In the genomic region with DNA sequence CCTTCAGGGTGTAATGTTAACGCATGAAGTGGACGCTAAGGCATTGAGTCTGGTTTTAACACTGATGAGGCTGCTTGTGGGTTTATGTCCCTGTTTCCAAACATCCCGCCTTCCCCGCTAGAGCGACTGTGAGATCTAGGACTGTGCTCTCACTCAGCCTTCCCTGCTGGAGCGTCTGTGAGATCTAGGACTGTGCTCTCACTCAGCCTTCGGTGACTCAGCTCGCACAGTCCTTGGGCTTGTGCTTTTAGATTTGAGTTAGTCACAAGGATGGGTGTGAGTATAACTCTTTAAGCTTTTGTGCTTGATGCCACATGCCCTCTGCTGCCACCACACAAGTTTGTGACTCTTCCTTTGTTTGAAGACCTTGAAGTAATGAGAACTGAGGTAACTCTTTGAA, we compare ENCODE assay signal across 21 mouse cellular contexts. TPM values are rescaled to one million over a fixed set of nuclear protein-coding genes. Genes with fewer than 3 reads are reported as not detected.
DNase-seq lines count a peak whose midpoint lies in the region; ATAC-seq lines count a peak whose summit lies in the region.
"Had no signal": no experiment of that assay in that cellular context is flagged by ENCODE, and none has a peak within 500 bp of the region (broad histone marks: within the 10 kb centered on the region; RNA-seq: fewer than 3 reads in every experiment).

No protein-coding gene starts in this region.

- no peak for DNase-seq in frontal cortex, postnatal 25 days (ENCODE audit: low spot score in 2 of 2)
- DNase-seq in adrenal gland, adult 8-10 months = peak; percentile 36
- peak; percentile 17 for DNase-seq in adrenal gland, postnatal 10 days
- DNase-seq in adrenal gland, postnatal 36 days = peak; percentile 42 to 56
- DNase-seq in spleen, postnatal 4 days (ENCODE audit: low spot score in 2 of 2) = no peak
- no peak for DNase-seq in embryo, embryonic 10.5 days (ENCODE audit: low spot score)
- DNase-seq: cerebellum, adult 11-12 months; cerebellum, adult 8-10 months; cerebellum, postnatal 10 days; cerebellum, postnatal 36 days; gastrocnemius, postnatal 36 days; heart, postnatal 14 days; kidney, adult 11 months; kidney, adult 8-10 months had no signal

- ATAC-seq in frontal cortex, adult (ENCODE audit: low TSS enrichment) = peak; percentile 74
- ATAC-seq: CD4-positive, CD25-positive, alpha-beta regulatory T cell, adult 4 months; forebrain, embryonic 13.5 days; forebrain, embryonic 16.5 days; hindbrain, embryonic 16.5 days; intestine, embryonic 15.5 days had no signal

RNA-seq across cellular contexts. Expression of gene Slc36a4, which starts 17.6 kb away (rescaled TPM):
- total RNA-seq in adrenal gland, adult 8-10 months (2022) = 10 to 100 TPM; 36.6 to 42.7 (median 37.0) TPM
- total RNA-seq in adrenal gland, postnatal 10 days (2021) = 10 to 100 TPM; 25.8 to 26.9 TPM
- 10 to 100 TPM; 32.7 to 42.6 TPM for total RNA-seq in adrenal gland, postnatal 36 days (2021)
- total RNA-seq: MEL had no signal

Comparison
In these comparisons a context has a peak if more than half of its experiments do, and no peak if none do; other contexts are left out.
1. DNase-seq: peak in adrenal gland, adult 8-10 months (single experiment), adrenal gland, postnatal 10 days (single experiment) and adrenal gland, postnatal 36 days (2 of 2); none in frontal cortex, postnatal 25 days (0 of 2), spleen, postnatal 4 days (0 of 2) and embryo, embryonic 10.5 days (single experiment).